Mouse (Mus musculus) neural tube, embryonic 15.5 days (tissue): ENCODE measurements around the gene Pi4k2a. TPM values are rescaled to one million over a fixed set of nuclear protein-coding genes. Genes with fewer than 3 reads are reported as not detected.
A peak's percentile ranks its signal among the peaks of the same experiment; 100 is the strongest.

ENCODE experiments used
- ATAC-seq: fragments of 200-750 bp; cut with Nextera tagmentation; 2 replicates; pipeline ENCODE4 v1.8.0; 2017; ENCODE audit warnings: mild to moderate bottlenecking, moderate TSS enrichment, moderate library complexity; ENCODE audit not compliant: low FRiP score
- H3K27ac ChIP-seq: fragments of 300-500 bp; sonication (generic); replicated peaks from 2 replicates; pipeline ENCODE4 v1.5.1; 2015; ENCODE audit warnings: mild to moderate bottlenecking, inconsistent platforms
- H3K27me3 ChIP-seq: fragments of 300-500 bp; sonication (generic); replicated peaks from 2 replicates; pipeline ENCODE4 v1.6.1; 2015; ENCODE audit warnings: inconsistent platforms
- H3K36me3 ChIP-seq: fragments of 300-500 bp; sonication (generic); 2 replicates; pipeline ENCODE4 v1.6.1; 2015; ENCODE audit warnings: inconsistent platforms
- H3K4me1 ChIP-seq: fragments of 300-500 bp; sonication (generic); 2 replicates; pipeline ENCODE4 v1.6.1; 2015; ENCODE audit warnings: inconsistent platforms
- H3K4me2 ChIP-seq: fragments of 300-500 bp; sonication (generic); 2 replicates; pipeline ENCODE4 v1.6.1; 2015; ENCODE audit warnings: inconsistent platforms, mild to moderate bottlenecking, moderate library complexity
- H3K4me3 ChIP-seq: fragments of 300-500 bp; sonication (generic); replicated peaks from 2 replicates; pipeline ENCODE4 v1.5.1; 2015; ENCODE audit warnings: mild to moderate bottlenecking, inconsistent platforms
- H3K9ac ChIP-seq: fragments of 300-500 bp; sonication (generic); replicated peaks from 2 replicates; pipeline ENCODE4 v1.6.1; 2015; ENCODE audit warnings: mild to moderate bottlenecking, inconsistent platforms
- H3K9me3 ChIP-seq: fragments of 300-500 bp; sonication (generic); replicated peaks from 2 replicates; pipeline ENCODE4 v1.6.1; 2016; ENCODE audit warnings: inconsistent platforms
- WGBS: fragments of 180-500 bp; shearing (Covaris S2); methylation state at CpG from one replicate; pipeline ENCODE4 v1.1.7; 2015; ENCODE audit warnings: mixed read lengths; 5-methylcytosine and 5-hydroxymethylcytosine counted together
- polyA plus RNA-seq: library from polyadenylated mRNA; unstranded; fragments of >200 nt; fragmentation: Nextera tagmentation; extraction: Ambion mirVana; gene quantifications from 2 replicates; pipeline ENCODE4 v1.2.1, GENCODE M21; 2015

Pi4k2a gene
- polyA plus RNA-seq, 1 experiment from 2014 or later = 33.5 TPM

DNA sequence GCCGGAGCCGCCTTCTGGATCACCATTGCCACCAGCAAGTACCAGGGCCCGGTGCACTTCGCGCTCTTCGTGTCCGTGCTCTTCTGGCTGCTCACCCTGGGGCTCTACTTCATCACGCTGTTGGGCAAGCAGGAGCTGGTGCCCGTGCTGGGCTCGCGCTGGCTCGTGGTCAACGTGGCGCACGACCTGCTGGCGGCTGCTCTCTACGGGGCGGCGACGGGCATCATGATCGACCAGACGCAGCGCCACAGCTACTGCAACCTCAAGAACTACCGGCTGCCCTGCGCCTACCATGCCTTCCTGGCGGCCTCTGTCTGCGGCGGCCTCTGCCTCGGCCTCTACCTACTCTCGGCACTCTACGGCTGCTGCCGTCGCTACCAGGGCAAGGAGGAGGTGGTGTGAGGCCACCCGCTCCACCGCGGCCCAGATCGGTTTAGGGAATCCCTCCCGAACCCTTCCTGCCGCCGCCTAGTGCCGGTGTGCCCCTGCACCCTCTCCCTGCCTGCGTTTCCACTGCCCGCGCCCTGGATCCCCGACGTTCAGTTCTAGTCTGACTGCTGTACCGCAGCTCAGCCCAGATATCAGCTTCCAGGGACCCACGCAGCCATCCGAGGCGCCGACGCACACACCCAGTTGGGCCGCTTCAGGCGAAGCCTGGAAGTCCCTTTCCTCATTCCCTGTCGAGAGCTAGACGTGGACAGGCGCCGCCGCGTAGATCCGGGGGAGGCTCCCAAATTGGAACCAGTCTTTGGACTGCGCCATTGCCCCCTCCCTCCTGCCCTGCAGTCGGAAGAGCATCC, 57.7 kb downstream of the Pi4k2a start:
- Histone ChIP-seq H3K36me3 (no peaks in the 10 kb centered on the region; the same call in 1 of the 2 replicates), H3K9me3 (no peaks in the 10 kb centered on the region), H3K9ac (peak overlapping the region; percentile 73), H3K4me1 (peaks cover 38% of the 10 kb centered on the region), H3K27me3 (peaks cover 20% of the 10 kb centered on the region), H3K4me2 (peak overlapping the region; percentile 84), H3K4me3 (peak overlapping the region; percentile 58), H3K27ac (peak overlapping the region; percentile 73)
- ATAC-seq = peak; percentile 52
- 1% methylated on average over 63 of the region's 63 CpGs for WGBS

- H3K27ac ChIP-seq = peak overlapping the region; percentile 73
- H3K36me3 ChIP-seq = no peaks in the 10 kb centered on the region; the same call in 1 of the 2 replicates
- ATAC-seq = peak; percentile 33; the same call in 1 of the 2 replicates
- peak overlapping the region; percentile 84 for H3K4me2 ChIP-seq
- H3K9ac ChIP-seq = peak overlapping the region; percentile 73
- peaks cover 20% of the 10 kb centered on the region for H3K27me3 ChIP-seq
- peak overlapping the region; percentile 58 for H3K4me3 ChIP-seq
- WGBS = 23% methylated on average over 7 of the region's 7 CpGs
- no peaks in the 10 kb centered on the region for H3K9me3 ChIP-seq
- peaks cover 38% of the 10 kb centered on the region for H3K4me1 ChIP-seq
Observed at GRCm38 (mm10) chr19:42148569-42148860, 58.2 kb downstream of the Pi4k2a start.

- no peaks in the 10 kb centered on the region for H3K9me3 ChIP-seq
- WGBS = 5% methylated on average over 6 of the region's 6 CpGs
- H3K27ac ChIP-seq = no peak overlapping the region
- no peak for ATAC-seq
- no peak overlapping the region for H3K4me2 ChIP-seq
- no peak overlapping the region for H3K4me3 ChIP-seq
- H3K9ac ChIP-seq = no peak overlapping the region
- H3K4me1 ChIP-seq = peaks cover 37% of the 10 kb centered on the region
- H3K27me3 ChIP-seq = peaks cover 11% of the 10 kb centered on the region
- no peaks in the 10 kb centered on the region; the same call in 1 of the 2 replicates for H3K36me3 ChIP-seq
Observed at GRCm38 (mm10) chr19:42151990-42152389, 61.7 kb downstream of the Pi4k2a start.

DNA sequence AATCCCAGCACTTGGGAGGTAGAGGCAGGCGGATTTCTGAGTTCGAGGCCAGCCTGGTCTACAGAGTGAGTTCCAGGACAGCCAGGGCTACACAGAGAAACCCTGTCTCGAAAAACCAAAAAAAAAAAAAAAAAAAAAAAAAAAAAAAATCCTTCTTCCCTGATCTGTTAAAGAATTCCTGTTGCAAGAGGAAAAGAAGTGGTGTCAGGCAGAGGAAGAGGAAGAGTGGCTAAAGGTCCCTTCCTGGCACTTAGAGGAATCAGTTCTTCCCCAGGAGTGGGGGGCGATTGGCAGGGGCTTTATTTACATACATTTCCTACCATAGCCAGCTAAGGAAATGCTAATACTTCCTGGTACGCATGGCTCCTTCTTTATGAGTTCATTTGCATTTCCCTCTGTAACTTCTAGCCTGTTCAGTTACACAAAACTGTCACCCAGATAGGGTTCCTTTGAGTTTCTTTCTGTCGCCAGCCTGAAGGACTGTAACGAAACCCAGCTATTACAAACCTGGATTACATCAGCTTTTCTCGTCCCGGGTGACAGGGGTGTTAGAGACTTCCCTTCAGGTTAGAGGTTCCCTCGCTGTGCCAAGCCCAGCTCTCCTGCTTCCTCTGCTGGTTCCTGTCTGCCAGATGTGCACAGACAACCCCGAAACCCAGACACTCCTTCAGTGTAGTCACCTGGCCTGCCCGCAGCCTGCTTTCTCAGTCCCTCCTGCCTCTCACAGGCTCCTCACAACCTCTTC, 67.4 kb downstream of the Pi4k2a start:
- ATAC-seq = no peak
- no peaks in the 10 kb centered on the region for H3K36me3 ChIP-seq
- no peak overlapping the region for H3K27ac ChIP-seq
- WGBS = 72% methylated on average over 12 of the region's 12 CpGs
- H3K9me3 ChIP-seq = no peaks in the 10 kb centered on the region
- H3K4me1 ChIP-seq = no peaks in the 10 kb centered on the region
- no peak overlapping the region for H3K4me3 ChIP-seq
- H3K9ac ChIP-seq = no peak overlapping the region
- no peak overlapping the region for H3K4me2 ChIP-seq
- no peaks in the 10 kb centered on the region for H3K27me3 ChIP-seq

DNA sequence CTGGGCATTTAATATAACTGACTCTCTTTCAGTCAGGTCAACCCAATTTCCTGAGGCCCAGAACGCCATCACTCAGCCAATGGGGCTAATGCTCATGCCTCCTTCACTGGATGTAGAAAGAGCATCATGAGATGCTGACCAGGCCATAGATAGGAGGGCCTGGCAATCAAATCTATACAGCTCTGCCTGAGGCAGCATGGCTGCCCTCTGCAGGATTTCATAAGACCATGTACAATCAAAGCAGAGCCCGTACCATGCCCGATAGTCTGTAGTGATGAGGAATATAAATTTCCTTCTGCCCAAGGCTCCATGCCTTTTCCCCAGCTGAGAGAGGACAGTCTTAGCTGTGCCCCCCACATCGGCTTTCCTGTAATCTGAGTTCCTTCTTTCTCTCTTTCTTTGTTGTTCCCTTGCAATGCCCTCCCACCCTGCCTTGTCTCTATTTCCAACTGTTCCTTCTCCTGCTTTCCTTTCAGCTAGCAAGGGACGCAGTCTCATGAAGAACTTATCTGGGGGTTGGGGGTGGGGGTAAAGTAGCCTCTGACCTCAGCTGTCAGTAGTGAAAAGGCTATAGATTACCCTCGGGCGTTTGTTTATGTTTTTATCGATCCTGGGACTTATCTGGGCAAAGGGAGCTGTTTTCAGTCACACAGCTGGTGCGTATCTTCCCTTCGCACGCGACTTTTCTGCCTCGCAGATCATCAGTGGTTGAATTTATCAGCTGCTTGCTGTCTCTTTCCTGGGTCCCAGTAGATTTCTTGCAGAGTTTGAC, 68.2 kb downstream of the Pi4k2a start:
- WGBS = 72% methylated on average over 13 of the region's 13 CpGs
- Histone ChIP-seq H3K4me1 (no peaks in the 10 kb centered on the region), H3K9ac (no peak overlapping the region), H3K4me2 (no peak overlapping the region), H3K27ac (no peak overlapping the region), H3K4me3 (no peak overlapping the region), H3K27me3 (no peaks in the 10 kb centered on the region), H3K9me3 (no peaks in the 10 kb centered on the region), H3K36me3 (no peaks in the 10 kb centered on the region)
- no peak for ATAC-seq

DNA sequence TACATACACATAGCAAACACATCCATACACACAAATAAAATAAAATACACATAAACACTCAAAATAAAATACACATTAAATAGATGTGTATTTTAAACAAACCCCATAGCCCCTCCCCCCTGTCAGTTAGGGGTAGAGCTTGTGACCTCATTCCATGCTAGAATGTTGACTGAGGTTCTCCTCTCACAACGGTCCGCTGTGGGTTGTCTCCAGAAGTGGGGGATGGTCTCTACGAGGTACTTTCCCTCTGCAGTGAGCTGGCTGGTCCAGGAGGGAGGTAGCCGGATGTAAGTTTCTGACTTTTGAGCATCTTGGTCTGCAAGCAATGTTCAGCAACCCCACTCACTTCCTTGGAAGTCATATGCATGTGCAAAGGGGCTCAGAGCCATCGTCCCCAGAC, 73.5 kb downstream of the Pi4k2a start, which contains the start of gene Zfyve27:
Zfyve27 (plus strand) TSS at position 188 of the 400 bp plus-strand sequence.
- H3K4me1 ChIP-seq = peaks cover 21% of the 10 kb centered on the region; the same call in 1 of the 2 replicates
- 0 out of 2 replicates have a peak within 1 kb of the TSS, but pooled peaks have one; percentile 39 for H3K27ac ChIP-seq
- H3K9me3 ChIP-seq = no peaks in the 10 kb centered on the region
- peaks cover 12% of the 10 kb centered on the region for H3K27me3 ChIP-seq
- 0 out of 2 replicates have a peak within 1 kb of the TSS, but pooled peaks have one; percentile 9 for H3K4me2 ChIP-seq
- H3K4me3 ChIP-seq = no peak within 1 kb of the TSS
- no peak within 1 kb of the TSS for H3K9ac ChIP-seq
- no peaks in the 10 kb centered on the region for H3K36me3 ChIP-seq
- ATAC-seq = no peak
- WGBS = 68% methylated on average over 5 of the region's 5 CpGs

GRCm38 (mm10) chr19:42164188-42164587, 73.9 kb downstream of the Pi4k2a start:
- no peak overlapping the region for H3K9ac ChIP-seq
- no peak for ATAC-seq
- WGBS = 13% methylated on average over 7 of the region's 7 CpGs

GRCm38 (mm10) chr19:42166130-42166529, 75.9 kb downstream of the Pi4k2a start:
- H3K27ac ChIP-seq = 0 out of 2 replicates have a peak overlapping the region, but pooled peaks have one; percentile 10
- H3K27me3 ChIP-seq = peaks cover 13% of the 10 kb centered on the region
- no peaks in the 10 kb centered on the region for H3K36me3 ChIP-seq
- H3K4me1 ChIP-seq = peaks cover 38% of the 10 kb centered on the region
- no peak overlapping the region for H3K9ac ChIP-seq
- 4% methylated on average over 12 of the region's 12 CpGs for WGBS
- ATAC-seq = no peak
- H3K4me3 ChIP-seq = 0 out of 2 replicates have a peak overlapping the region, but pooled peaks have one; percentile 5
- H3K4me2 ChIP-seq = peak overlapping the region; percentile 41
- no peaks in the 10 kb centered on the region for H3K9me3 ChIP-seq

More at GRCm38 (mm10) chr19:42164188-42164587, 73.9 kb downstream of the Pi4k2a start:
- Histone ChIP-seq H3K4me2 (0 out of 2 replicates have a peak overlapping the region, but pooled peaks have one; percentile 9), H3K27ac (0 out of 2 replicates have a peak overlapping the region, but pooled peaks have one; percentile 39), H3K4me1 (peaks cover 25% of the 10 kb centered on the region; the same call in 1 of the 2 replicates), H3K36me3 (no peaks in the 10 kb centered on the region), H3K27me3 (peaks cover 13% of the 10 kb centered on the region), H3K9me3 (no peaks in the 10 kb centered on the region), H3K4me3 (no peak overlapping the region)

- H3K4me1 ChIP-seq = peaks cover 45% of the 10 kb centered on the region
- ATAC-seq = no peak
- H3K9me3 ChIP-seq = no peaks in the 10 kb centered on the region
- no peak overlapping the region for H3K4me3 ChIP-seq
- H3K9ac ChIP-seq = no peak overlapping the region
- 35% methylated on average over 3 of the region's 3 CpGs for WGBS
- no peak overlapping the region for H3K4me2 ChIP-seq
- H3K36me3 ChIP-seq = no peaks in the 10 kb centered on the region
- peaks cover 13% of the 10 kb centered on the region for H3K27me3 ChIP-seq
- no peak overlapping the region for H3K27ac ChIP-seq
Observed at GRCm38 (mm10) chr19:42166766-42167165, 76.5 kb downstream of the Pi4k2a start.

DNA sequence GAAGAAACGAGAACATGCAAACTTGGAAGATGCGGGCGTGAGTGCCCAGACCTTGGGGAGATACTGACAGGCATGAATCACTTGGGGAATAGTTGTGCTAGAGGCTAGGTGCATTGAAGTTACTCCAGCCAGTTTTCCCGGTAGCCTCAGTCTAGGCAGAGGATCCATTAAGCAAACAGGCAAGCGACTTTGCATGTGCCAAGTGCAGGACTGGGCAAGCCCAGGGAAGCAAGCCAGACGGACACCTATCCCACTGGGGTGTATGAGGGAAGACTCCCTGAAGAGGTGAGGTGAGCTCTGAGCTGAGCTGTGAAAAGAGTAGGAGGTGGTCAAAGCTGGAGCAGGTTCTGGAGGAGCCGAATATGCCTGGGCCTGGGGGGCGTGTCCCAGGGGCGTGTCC, 77.2 kb downstream of the Pi4k2a start:
- H3K9me3 ChIP-seq = no peaks in the 10 kb centered on the region
- H3K36me3 ChIP-seq = no peaks in the 10 kb centered on the region
- WGBS = 65% methylated on average over 9 of the region's 9 CpGs
- H3K4me1 ChIP-seq = peaks cover 50% of the 10 kb centered on the region
- H3K4me3 ChIP-seq = no peak overlapping the region
- peaks cover 13% of the 10 kb centered on the region for H3K27me3 ChIP-seq
- no peak overlapping the region for H3K27ac ChIP-seq
- no peak overlapping the region for H3K9ac ChIP-seq
- no peak for ATAC-seq
- H3K4me2 ChIP-seq = no peak overlapping the region
